12 mouse cellular contexts compared by ENCODE assay signal in genomic region chr5:30279446-30279845, GRCm38 (mm10).
"Had no signal": no experiment of that assay in that cellular context is flagged by ENCODE, and none has a peak within 500 bp of the region (broad histone marks: within the 10 kb centered on the region; RNA-seq: fewer than 3 reads in every experiment).

No protein-coding gene starts in this region.

- H3K4me2 ChIP-seq: limb, embryonic 12.5 days; liver, embryonic 13.5 days; midbrain, embryonic 13.5 days; neural tube, embryonic 15.5 days had no signal

- DNase-seq: kidney, adult 8-10 months; kidney, postnatal 36 days; liver; liver, embryonic 13.5 days; liver, postnatal 0 days; right cerebral cortex, adult 18-20 months; right cerebral cortex, postnatal 25 days; thymus, postnatal 4 days had no signal

- H3K4me3 ChIP-seq: left cerebral cortex, adult 2 months; limb, embryonic 12.5 days; liver, embryonic 13.5 days; midbrain, embryonic 13.5 days; neural tube, embryonic 15.5 days had no signal

- H3K4me1 ChIP-seq: liver, embryonic 13.5 days had no signal

- H3K9me3 ChIP-seq: limb, embryonic 12.5 days; liver, embryonic 13.5 days; midbrain, embryonic 13.5 days; neural tube, embryonic 15.5 days had no signal

- H3K36me3 ChIP-seq: limb, embryonic 12.5 days; liver, embryonic 13.5 days; midbrain, embryonic 13.5 days; neural tube, embryonic 15.5 days had no signal

- H3K9ac ChIP-seq: limb, embryonic 12.5 days; liver, embryonic 13.5 days; liver, postnatal 0 days; midbrain, embryonic 13.5 days; neural tube, embryonic 15.5 days had no signal

- H3K27me3 ChIP-seq: midbrain, embryonic 13.5 days; neural tube, embryonic 15.5 days had no signal

- ATAC-seq: liver, postnatal 0 days; midbrain, embryonic 13.5 days had no signal

- H3K27ac ChIP-seq: left cerebral cortex, adult 2 months; limb, embryonic 12.5 days; liver, embryonic 13.5 days; midbrain, embryonic 13.5 days; neural tube, embryonic 15.5 days had no signal
